Mouse (Mus musculus) cerebellum, adult 18-20 months (tissue): ENCODE data around the gene Olfr911-ps1.

Source experiments
- DNase-seq, 2 experiments: peaks; one replicate each; pipeline ENCODE4 v3.0.0; 2021

Gene Olfr911-ps1

DNA sequence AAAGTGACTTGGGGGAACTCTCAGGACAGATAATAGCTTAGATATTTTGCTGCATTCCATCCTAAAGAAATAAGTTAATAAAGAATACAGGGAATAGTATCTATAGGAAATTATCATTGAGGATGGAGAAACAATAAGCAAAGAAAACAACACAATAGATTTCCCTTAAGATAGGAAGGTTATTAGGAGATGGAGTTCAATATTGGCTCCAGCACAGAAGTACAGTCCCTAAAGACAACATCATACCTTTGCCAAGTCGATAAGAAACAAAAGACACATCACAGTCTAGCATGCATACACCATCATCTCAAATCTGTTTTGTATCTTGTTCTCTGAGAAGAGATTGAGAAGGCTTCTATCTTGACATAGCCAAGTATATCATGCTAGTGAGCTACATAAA, at the start of gene Olfr911-ps1:
TSS of gene Olfr911-ps1 (plus strand) at position 301 of the 400 bp plus-strand sequence.
- no peak for DNase-seq

DNA sequence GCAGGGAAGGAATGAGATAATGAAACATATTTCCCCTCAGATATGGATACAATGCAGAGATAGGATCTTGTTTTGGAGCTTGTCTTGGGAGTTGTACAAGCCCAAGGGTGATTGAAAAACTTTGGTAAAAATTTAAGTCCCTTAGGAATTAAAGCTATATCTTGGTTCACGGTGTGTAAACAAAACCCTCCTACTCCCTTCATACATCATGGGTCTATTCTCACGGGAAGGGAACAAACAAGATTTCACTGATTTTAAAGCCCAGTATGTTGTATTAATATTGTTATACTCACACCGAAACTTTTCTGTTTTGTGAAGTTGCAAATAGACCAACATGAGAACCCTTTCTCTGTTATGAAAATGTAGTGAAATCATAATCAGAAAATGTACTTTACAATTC, 34.6 kb upstream of the Olfr911-ps1 start, which contains the start of gene Olfr906:
TSS of gene Olfr906 (plus strand) at position 301 of the 400 bp plus-strand sequence.
- no peak for DNase-seq

DNA sequence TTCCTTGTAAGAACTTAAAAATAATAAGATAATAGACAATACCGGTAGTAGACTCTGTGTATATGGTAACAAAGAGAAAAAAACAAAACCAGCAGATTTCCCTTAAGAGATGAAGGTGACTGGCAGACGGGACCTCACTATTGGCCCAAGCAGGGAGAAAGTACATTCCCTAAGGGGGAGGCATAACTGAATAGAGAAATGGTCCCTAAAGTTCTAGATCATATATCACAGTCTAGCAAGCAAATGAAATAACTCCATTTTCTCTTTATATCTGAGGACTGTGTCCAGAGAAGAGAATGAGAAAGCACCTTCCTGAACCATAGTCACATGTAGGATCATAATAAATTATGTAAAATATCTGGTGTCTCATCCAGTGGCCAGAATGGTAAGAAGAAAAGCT, 25.9 kb upstream of the Olfr911-ps1 start, which contains the start of gene Olfr907:
TSS of gene Olfr907 (plus strand) at position 301 of the 400 bp plus-strand sequence.
- DNase-seq, result no peak

DNA sequence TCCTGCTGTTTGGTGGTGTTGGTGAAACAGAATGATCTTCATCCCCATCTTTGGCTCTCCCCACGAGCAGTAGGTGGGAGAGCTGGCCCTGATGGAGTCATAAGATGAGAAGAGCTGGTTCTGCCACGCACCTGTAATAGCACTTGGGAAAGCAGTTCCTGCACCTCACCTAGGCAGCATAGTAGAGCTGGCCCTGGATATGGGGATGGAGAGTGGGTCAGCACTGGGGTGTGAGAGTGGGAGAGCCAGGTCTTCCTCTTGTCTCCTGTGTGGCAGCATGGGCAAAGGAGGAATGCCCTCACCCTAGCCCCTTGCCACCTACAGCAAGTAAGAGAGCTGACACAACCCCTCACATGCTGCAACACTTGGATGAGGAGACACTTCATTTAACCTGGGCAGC, 9.0 kb upstream of the Olfr911-ps1 start:
- DNase-seq, result no peak

DNA sequence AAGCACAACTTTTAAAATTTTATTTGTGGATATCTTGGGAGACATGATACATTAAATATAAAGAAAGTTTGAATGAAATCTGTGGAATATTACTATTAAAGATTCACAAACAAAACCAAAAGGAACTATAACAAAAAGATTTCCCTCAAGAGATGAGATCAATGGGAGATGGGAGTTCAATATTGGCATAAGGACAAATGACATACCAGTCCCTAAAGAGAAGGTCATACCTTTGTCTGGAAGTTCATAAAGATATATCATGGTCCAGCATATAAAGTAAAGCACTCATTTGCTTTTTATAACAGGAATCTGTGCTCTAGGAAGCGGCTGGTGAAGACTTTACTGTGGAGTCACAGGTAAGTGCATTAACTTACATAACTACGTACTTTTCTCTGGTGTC, 16.2 kb downstream of the Olfr911-ps1 start, which contains the start of gene Olfr910:
TSS of gene Olfr910 (plus strand) at position 301 of the 400 bp plus-strand sequence.
- DNase-seq, result no peak
